ENCODE assay signal across 1 mouse cellular context in the genomic region with DNA sequence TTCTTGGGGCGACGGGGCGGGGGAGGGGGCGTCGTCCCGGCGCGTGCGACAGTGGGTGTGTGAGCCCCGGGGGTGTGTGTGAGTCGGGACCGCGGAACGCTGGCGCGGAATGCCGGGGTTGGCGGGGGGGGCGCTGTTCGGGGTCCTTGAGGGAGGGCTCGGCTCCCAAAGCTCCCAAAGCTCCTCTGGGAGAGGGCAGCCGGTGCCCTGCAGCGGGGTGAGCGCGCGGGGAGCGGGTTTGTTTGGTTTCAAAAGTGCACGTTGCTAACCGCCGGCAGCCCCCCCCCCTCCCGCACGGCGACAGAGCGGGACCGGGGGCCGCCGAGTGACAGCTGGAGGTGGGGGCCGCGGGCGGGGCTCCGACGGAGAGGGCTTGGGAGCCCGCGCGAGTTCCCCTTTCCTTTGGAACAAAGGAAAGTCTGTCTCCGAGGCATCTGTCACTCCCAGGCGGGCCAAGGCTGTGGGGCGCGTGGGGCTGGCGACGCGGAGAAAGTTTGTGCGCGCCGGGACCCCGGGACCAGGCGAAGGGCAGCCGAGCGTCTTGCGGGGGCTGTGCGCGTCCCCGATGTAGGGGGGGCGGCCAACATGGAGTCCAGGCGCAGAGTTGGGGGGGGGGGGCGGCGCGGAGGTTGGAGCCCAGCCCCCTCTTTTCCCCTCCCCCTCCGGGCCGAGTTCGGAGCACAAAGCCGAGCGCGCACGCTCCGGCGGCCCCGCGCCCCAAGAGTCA.
TF ChIP-seq lines count a peak whose summit lies in the region.

No protein-coding gene starts in this region.

TF ChIP-seq in MEL, 35 proteins besides CTCF, POLR2A, EP300 and RAD21:
- TF ChIP-seq GATA1 (IDR thresholded peaks at IDR 0.05; ENCODE audit: low read depth, low read length), result no peak
- peak; percentile 17 for TF ChIP-seq NELFE (IDR thresholded peaks at IDR 0.05; ENCODE audit: low read depth, low read length)
- TF ChIP-seq ETS1 (IDR thresholded peaks at IDR 0.05; ENCODE audit: low read depth, low read length), result peak; percentile 62
- no peak for TF ChIP-seq RCOR1 (IDR thresholded peaks at IDR 0.05; ENCODE audit: low read depth, low read length)
- no peak for TF ChIP-seq MYB (IDR thresholded peaks at IDR 0.05; ENCODE audit: low read depth, low read length)
- TF ChIP-seq MAZ (IDR thresholded peaks at IDR 0.05; ENCODE audit: low read depth, low read length), result peak; percentile 93
- no peak for TF ChIP-seq MAFK (IDR thresholded peaks at IDR 0.05; ENCODE audit: borderline replicate concordance, low read depth, low read length)
- TF ChIP-seq USF1 (IDR thresholded peaks at IDR 0.05; ENCODE audit: low read depth, low read length), result no peak
- TF ChIP-seq SMC3 (IDR thresholded peaks at IDR 0.05; ENCODE audit: low read depth, low read length), result no peak
- TF ChIP-seq POLR2AphosphoS5 (IDR thresholded peaks at IDR 0.05; ENCODE audit: borderline replicate concordance, low read depth, low read length), result no peak
- TF ChIP-seq TAL1 (IDR thresholded peaks at IDR 0.05; ENCODE audit: low read length), result no peak
- TF ChIP-seq MAX (IDR thresholded peaks at IDR 0.05; ENCODE audit: low read length), result no peak
- peak; percentile 57; the same call in 1 of the 2 replicates for TF ChIP-seq CHD2 (IDR thresholded peaks at IDR 0.05; ENCODE audit: low read length)
- TF ChIP-seq UBTF (IDR thresholded peaks at IDR 0.05; ENCODE audit: borderline replicate concordance, insufficient read depth, low read depth, low read length), result no peak
- TF ChIP-seq TBP (IDR thresholded peaks at IDR 0.05; ENCODE audit: low read depth, low read length), result no peak
- 0 out of 2 replicates have a peak, but pooled peaks have one; percentile 12 for TF ChIP-seq HCFC1 (IDR thresholded peaks at IDR 0.05; ENCODE audit: low read depth, low read length)
- TF ChIP-seq TCF12 (IDR thresholded peaks at IDR 0.05; ENCODE audit: low read depth, low read length), result 0 out of 2 replicates have a peak, but pooled peaks have one; percentile 14
- TF ChIP-seq BHLHE40 (IDR thresholded peaks at IDR 0.05; ENCODE audit: borderline replicate concordance, low read depth, low read length), result no peak
- no peak for TF ChIP-seq ELF1 (IDR thresholded peaks at IDR 0.05; ENCODE audit: low read depth, low read length)
- TF ChIP-seq JUND (IDR thresholded peaks at IDR 0.05; ENCODE audit: low read depth, low read length), result no peak
- TF ChIP-seq NRF1 (IDR thresholded peaks at IDR 0.05; ENCODE audit: insufficient read depth, low read depth, low read length, poor library complexity, severe bottlenecking), result 0 out of 2 replicates have a peak, but pooled peaks have one; percentile 40
- no peak for TF ChIP-seq MEF2A (IDR thresholded peaks at IDR 0.05; ENCODE audit: extremely low read depth, insufficient replicate concordance, low read depth, low read length, poor library complexity, severe bottlenecking)
- TF ChIP-seq CHD1 (IDR thresholded peaks at IDR 0.05; ENCODE audit: low read depth, low read length), result 0 out of 2 replicates have a peak, but pooled peaks have one; percentile 25
- peak; percentile 58; the same call in 1 of the 2 replicates for TF ChIP-seq MXI1 (IDR thresholded peaks at IDR 0.05; ENCODE audit: low read depth, low read length)
- TF ChIP-seq SIN3A (IDR thresholded peaks at IDR 0.05; ENCODE audit: low read length), result peak; percentile 24; the same call in 1 of the 2 replicates
- TF ChIP-seq ZC3H11A (IDR thresholded peaks at IDR 0.05; ENCODE audit: low read depth, low read length), result no peak
